Mouse (Mus musculus) limb, embryonic 12.5 days (tissue): ENCODE data around the gene 2610301B20Rik. TPM values are rescaled to one million over a fixed set of nuclear protein-coding genes. Genes with fewer than 3 reads are reported as not detected.

Experiments used
- ATAC-seq: fragments of 200-750 bp; cut with Nextera tagmentation; 2 replicates; pipeline ENCODE4 v1.8.0; 2017; ENCODE audit warnings: low read depth, moderate TSS enrichment; ENCODE audit not compliant: insufficient number of reproducible peaks, insufficient read depth, low FRiP score, low TSS enrichment
- H3K27ac ChIP-seq: fragments of 300-500 bp; sonication (generic); 2 replicates; pipeline ENCODE4 v1.5.1; 2016; ENCODE audit warnings: mild to moderate bottlenecking, moderate library complexity
- H3K27me3 ChIP-seq: fragments of 300-500 bp; sonication (generic); 2 replicates; pipeline ENCODE4 v1.6.1; 2016; ENCODE audit warnings: mild to moderate bottlenecking, moderate library complexity
- H3K36me3 ChIP-seq: fragments of 300-500 bp; sonication (generic); 2 replicates; pipeline ENCODE4 v1.6.1; 2016; ENCODE audit warnings: mild to moderate bottlenecking, moderate library complexity
- H3K4me1 ChIP-seq: fragments of 300-500 bp; sonication (generic); replicated peaks from 2 replicates; pipeline ENCODE4 v1.6.1; 2016
- H3K4me2 ChIP-seq: fragments of 300-500 bp; sonication (generic); 2 replicates; pipeline ENCODE4 v1.6.1; 2016; ENCODE audit warnings: mild to moderate bottlenecking, moderate library complexity
- H3K4me3 ChIP-seq: fragments of 300-500 bp; sonication (generic); replicated peaks from 2 replicates; pipeline ENCODE4 v1.5.1; 2016; ENCODE audit warnings: mild to moderate bottlenecking
- H3K9ac ChIP-seq: fragments of 300-500 bp; sonication (generic); replicated peaks from 2 replicates; pipeline ENCODE4 v1.6.1; 2016; ENCODE audit warnings: mild to moderate bottlenecking, moderate library complexity
- H3K9me3 ChIP-seq: fragments of 300-500 bp; sonication (generic); 2 replicates; pipeline ENCODE4 v1.6.1; 2016; ENCODE audit warnings: mild to moderate bottlenecking, moderate library complexity
- WGBS: fragments of 180-500 bp; shearing (Covaris S2); methylation state at CpG from one replicate; pipeline ENCODE4 v1.1.7; 2016; 5-methylcytosine and 5-hydroxymethylcytosine counted together
- polyA plus RNA-seq: library from polyadenylated mRNA; unstranded; fragments of >200 nt; fragmentation: Nextera tagmentation; extraction: Ambion mirVana; gene quantifications from 2 replicates; pipeline ENCODE4 v1.2.1, GENCODE M21; 2016

Gene 2610301B20Rik
- polyA plus RNA-seq, 1 experiment from 2014 or later = 23.9 TPM

- no peaks in the 10 kb centered on the region for H3K4me1 ChIP-seq
- 77% methylated on average over 6 of the region's 6 CpGs for WGBS
- ATAC-seq = no peak
- H3K27me3 ChIP-seq = no peaks in the 10 kb centered on the region; the same call in 1 of the 2 replicates
- H3K4me2 ChIP-seq = no peak overlapping the region
- no peak overlapping the region for H3K27ac ChIP-seq
- H3K9ac ChIP-seq = no peak overlapping the region
- H3K9me3 ChIP-seq = no peaks in the 10 kb centered on the region
- no peak overlapping the region for H3K4me3 ChIP-seq
- no peaks in the 10 kb centered on the region for H3K36me3 ChIP-seq
Observed at GRCm38 (mm10) chr4:10911909-10912478, 37.7 kb downstream of the 2610301B20Rik start.

GRCm38 (mm10) chr4:10912611-10913301, 38.5 kb downstream of the 2610301B20Rik start:
- H3K4me3 ChIP-seq = no peak overlapping the region
- peak; percentile 68; the same call in 1 of the 2 replicates for ATAC-seq
- H3K27ac ChIP-seq = no peak overlapping the region
- H3K4me1 ChIP-seq = no peaks in the 10 kb centered on the region
- 33% methylated on average over 7 of the region's 7 CpGs for WGBS
- no peak overlapping the region for H3K4me2 ChIP-seq
- H3K27me3 ChIP-seq = no peaks in the 10 kb centered on the region; the same call in 1 of the 2 replicates
- H3K36me3 ChIP-seq = no peaks in the 10 kb centered on the region
- H3K9ac ChIP-seq = no peak overlapping the region
- no peaks in the 10 kb centered on the region for H3K9me3 ChIP-seq

GRCm38 (mm10) chr4:10913409-10913808, 39.1 kb downstream of the 2610301B20Rik start:
- no peaks in the 10 kb centered on the region for H3K4me1 ChIP-seq
- H3K36me3 ChIP-seq = no peaks in the 10 kb centered on the region
- H3K27ac ChIP-seq = no peak overlapping the region
- no peak for ATAC-seq
- H3K4me3 ChIP-seq = no peak overlapping the region
- no peak overlapping the region for H3K9ac ChIP-seq
- H3K27me3 ChIP-seq = no peaks in the 10 kb centered on the region; the same call in 1 of the 2 replicates
- WGBS = 84% methylated on average over 3 of the region's 3 CpGs
- H3K4me2 ChIP-seq = no peak overlapping the region
- no peaks in the 10 kb centered on the region for H3K9me3 ChIP-seq

- H3K4me2 ChIP-seq = no peak overlapping the region
- WGBS = 81% methylated on average over 2 of the region's 2 CpGs
- H3K36me3 ChIP-seq = no peaks in the 10 kb centered on the region
- H3K4me3 ChIP-seq = no peak overlapping the region
- no peak overlapping the region for H3K27ac ChIP-seq
- no peak for ATAC-seq
- H3K27me3 ChIP-seq = no peaks in the 10 kb centered on the region; the same call in 1 of the 2 replicates
- no peak overlapping the region for H3K9ac ChIP-seq
- no peaks in the 10 kb centered on the region for H3K4me1 ChIP-seq
- no peaks in the 10 kb centered on the region for H3K9me3 ChIP-seq
Observed at GRCm38 (mm10) chr4:10914766-10915165, 40.5 kb downstream of the 2610301B20Rik start.

GRCm38 (mm10) chr4:10915271-10915670, 41.0 kb downstream of the 2610301B20Rik start:
- H3K4me3 ChIP-seq = no peak overlapping the region
- WGBS = 82% methylated on average over 3 of the region's 3 CpGs
- H3K36me3 ChIP-seq = no peaks in the 10 kb centered on the region
- no peak overlapping the region for H3K9ac ChIP-seq
- H3K27ac ChIP-seq = no peak overlapping the region
- no peak for ATAC-seq
- H3K4me1 ChIP-seq = no peaks in the 10 kb centered on the region
- H3K4me2 ChIP-seq = no peak overlapping the region
- no peaks in the 10 kb centered on the region for H3K9me3 ChIP-seq
- H3K27me3 ChIP-seq = no peaks in the 10 kb centered on the region; the same call in 1 of the 2 replicates

GRCm38 (mm10) chr4:10918402-10918801, 44.1 kb downstream of the 2610301B20Rik start:
- no peak overlapping the region for H3K4me2 ChIP-seq
- no peaks in the 10 kb centered on the region for H3K9me3 ChIP-seq
- no peak overlapping the region for H3K9ac ChIP-seq
- H3K4me1 ChIP-seq = no peaks in the 10 kb centered on the region
- H3K4me3 ChIP-seq = no peak overlapping the region
- 85% methylated on average over 8 of the region's 8 CpGs for WGBS
- H3K36me3 ChIP-seq = no peaks in the 10 kb centered on the region
- H3K27me3 ChIP-seq = no peaks in the 10 kb centered on the region; the same call in 1 of the 2 replicates
- H3K27ac ChIP-seq = no peak overlapping the region
- no peak for ATAC-seq

GRCm38 (mm10) chr4:10919097-10919496, 44.8 kb downstream of the 2610301B20Rik start:
- H3K27me3 ChIP-seq = no peaks in the 10 kb centered on the region
- no peaks in the 10 kb centered on the region for H3K9me3 ChIP-seq
- no peaks in the 10 kb centered on the region for H3K36me3 ChIP-seq
- ATAC-seq = no peak
- H3K4me1 ChIP-seq = no peaks in the 10 kb centered on the region
- no peak overlapping the region for H3K4me3 ChIP-seq
- no peak overlapping the region for H3K9ac ChIP-seq
- no peak overlapping the region for H3K27ac ChIP-seq
- H3K4me2 ChIP-seq = no peak overlapping the region
- WGBS = 42% methylated on average over 5 of the region's 5 CpGs

GRCm38 (mm10) chr4:10919530-10919929, 45.2 kb downstream of the 2610301B20Rik start:
- no peak for ATAC-seq
- no peaks in the 10 kb centered on the region for H3K36me3 ChIP-seq
- 82% methylated on average over 3 of the region's 3 CpGs for WGBS

GRCm38 (mm10) chr4:10919987-10920386, 45.7 kb downstream of the 2610301B20Rik start:
- WGBS = 88% methylated on average over 6 of the region's 6 CpGs
- Histone ChIP-seq H3K9me3 (no peaks in the 10 kb centered on the region), H3K27ac (no peak overlapping the region), H3K27me3 (no peaks in the 10 kb centered on the region), H3K4me1 (no peaks in the 10 kb centered on the region), H3K4me3 (no peak overlapping the region), H3K36me3 (no peaks in the 10 kb centered on the region), H3K4me2 (no peak overlapping the region), H3K9ac (no peak overlapping the region)
- no peak for ATAC-seq

More at GRCm38 (mm10) chr4:10919530-10919929, 45.2 kb downstream of the 2610301B20Rik start:
- no peaks in the 10 kb centered on the region for H3K27me3 ChIP-seq
- no peak overlapping the region for H3K27ac ChIP-seq
- H3K4me2 ChIP-seq = no peak overlapping the region
- H3K9me3 ChIP-seq = no peaks in the 10 kb centered on the region
- no peak overlapping the region for H3K4me3 ChIP-seq
- H3K9ac ChIP-seq = no peak overlapping the region
- no peaks in the 10 kb centered on the region for H3K4me1 ChIP-seq

- Histone ChIP-seq H3K36me3 (no peaks in the 10 kb centered on the region), H3K9ac (no peak overlapping the region), H3K27me3 (no peaks in the 10 kb centered on the region), H3K4me1 (no peaks in the 10 kb centered on the region), H3K4me2 (no peak overlapping the region), H3K9me3 (no peaks in the 10 kb centered on the region), H3K4me3 (no peak overlapping the region), H3K27ac (no peak overlapping the region)
- 88% methylated on average over 6 of the region's 6 CpGs for WGBS
- no peak for ATAC-seq
Observed at GRCm38 (mm10) chr4:10920622-10921021, 46.3 kb downstream of the 2610301B20Rik start.

GRCm38 (mm10) chr4:10923180-10923579, 48.9 kb downstream of the 2610301B20Rik start:
- H3K9ac ChIP-seq = no peak overlapping the region
- WGBS = 78% methylated on average over 6 of the region's 6 CpGs
- H3K4me3 ChIP-seq = no peak overlapping the region
- no peaks in the 10 kb centered on the region for H3K9me3 ChIP-seq
- H3K36me3 ChIP-seq = no peaks in the 10 kb centered on the region
- ATAC-seq = no peak
- no peak overlapping the region for H3K27ac ChIP-seq
- no peaks in the 10 kb centered on the region for H3K27me3 ChIP-seq
- H3K4me1 ChIP-seq = no peaks in the 10 kb centered on the region
- H3K4me2 ChIP-seq = no peak overlapping the region
